Mouse (Mus musculus): ENCODE data around the gene Il9r. TPM values are rescaled to one million over a fixed set of nuclear protein-coding genes. Genes with fewer than 3 reads are reported as not detected.
A peak's percentile ranks its signal among the peaks of the same experiment; 100 is the strongest.
"Not testable (repeated sequence)": the region's sequence is repeated elsewhere in the genome, so short reads cannot be mapped to it uniquely, and the experiment has no call there.

The Il9r gene
- polyA plus RNA-seq, 1 experiment from 2014 or later = 0.09 TPM

- no peak for ATAC-seq (ENCODE audit: insufficient read depth, low FRiP score)
- H3K27ac ChIP-seq (ENCODE audit: low read length) = no peak overlapping the region
- 92% methylated on average over 18 of the region's 18 CpGs for WGBS
- peaks cover 28% of the 10 kb centered on the region for H3K36me3 ChIP-seq (ENCODE audit: control insufficient read depth, insufficient read depth, low read length)
- no peak overlapping the region for H3K9ac ChIP-seq (ENCODE audit: low read length)
- peaks cover 24% of the 10 kb centered on the region for H3K4me1 ChIP-seq (ENCODE audit: control insufficient read depth, insufficient read depth, low read length)
- no peak overlapping the region for H3K4me3 ChIP-seq (replicated peaks; ENCODE audit: low read length)
- no peaks in the 10 kb centered on the region for H3K27me3 ChIP-seq (ENCODE audit: control insufficient read depth, insufficient read depth, low read length)
- no peaks in the 10 kb centered on the region for H3K9me3 ChIP-seq (replicated peaks; ENCODE audit: control insufficient read depth, low read length)
- H3K4me2 ChIP-seq (ENCODE audit: low read depth, low read length) = no peak overlapping the region
These were observed 15.5 kb upstream of the Il9r start for GRCm38 (mm10) chr11:32215372-32216162.

- Histone ChIP-seq H3K4me1 (ENCODE audit: control insufficient read depth, insufficient read depth, low read length) (peaks cover 10% of the 10 kb centered on the region; the same call in 1 of the 2 replicates), H3K9me3 (replicated peaks; ENCODE audit: control insufficient read depth, low read length) (no peaks in the 10 kb centered on the region), H3K4me3 (replicated peaks; ENCODE audit: low read length) (no peak overlapping the region), H3K9ac (ENCODE audit: low read length) (no peak overlapping the region), H3K27ac (ENCODE audit: low read length) (no peak overlapping the region), H3K4me2 (ENCODE audit: low read depth, low read length) (no peak overlapping the region), H3K36me3 (ENCODE audit: control insufficient read depth, insufficient read depth, low read length) (peaks cover 41% of the 10 kb centered on the region), H3K27me3 (ENCODE audit: control insufficient read depth, insufficient read depth, low read length) (no peaks in the 10 kb centered on the region)
- no peak; the same call in 1 of the 2 replicates for ATAC-seq (ENCODE audit: insufficient read depth, low FRiP score)
- 72% methylated on average over 9 of the region's 9 CpGs for WGBS
These were observed 10.5 kb upstream of the Il9r start for GRCm38 (mm10) chr11:32210623-32211022.

DNA sequence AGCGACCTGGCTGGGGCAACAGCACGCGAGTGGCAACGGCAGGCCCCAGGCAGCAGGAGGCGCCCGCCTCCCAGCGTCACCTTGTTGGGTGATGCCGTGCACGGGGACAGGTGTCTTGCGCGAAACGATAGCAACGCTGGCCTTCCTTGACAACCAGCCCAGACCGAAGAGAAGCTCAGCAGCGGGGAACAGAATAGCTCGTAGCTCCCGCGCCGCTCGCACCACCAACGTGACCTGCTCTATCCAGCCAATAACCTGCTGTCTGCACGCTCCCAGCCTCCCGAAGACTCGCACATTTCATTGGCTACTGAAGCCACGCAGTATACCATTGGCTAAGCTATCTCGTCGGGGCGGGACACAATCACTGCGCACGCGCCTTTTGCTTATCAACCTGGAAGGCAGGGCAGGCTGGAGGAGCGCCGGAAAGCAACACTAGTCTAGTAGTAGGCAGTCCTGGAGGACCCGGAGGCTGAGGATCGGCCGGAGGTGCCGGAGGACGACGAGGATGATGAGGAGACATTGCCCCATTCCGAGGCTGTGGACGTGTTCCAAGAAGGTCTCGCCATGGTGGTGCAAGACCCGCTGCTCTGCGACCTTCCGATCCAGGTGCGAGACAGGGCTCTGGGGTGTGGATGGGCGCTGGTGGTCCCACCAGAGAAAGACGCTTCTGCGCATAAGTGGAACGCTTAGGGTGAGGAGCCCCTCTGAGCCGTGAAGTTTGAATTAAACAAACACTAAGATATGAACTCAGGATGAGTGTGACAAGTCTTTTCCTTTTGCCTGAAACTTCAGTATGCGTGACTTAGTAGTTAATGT lies 5.2 kb upstream of the Il9r start, which contains the start of gene Snrnp25:
Gene Snrnp25, plus strand, starts transcription at position 358 of the 816 bp plus-strand sequence.
- Histone ChIP-seq H3K27ac (ENCODE audit: low read length) (no peak within 1 kb of the TSS), H3K4me1 (ENCODE audit: control insufficient read depth, insufficient read depth, low read length) (peaks cover 13% of the 10 kb centered on the region; the same call in 1 of the 2 replicates), H3K4me3 (replicated peaks; ENCODE audit: low read length) (peak within 1 kb of the TSS; percentile 69), H3K4me2 (ENCODE audit: low read depth, low read length) (peak within 1 kb of the TSS; percentile 86), H3K9ac (ENCODE audit: low read length) (peak within 1 kb of the TSS; percentile 80), H3K27me3 (ENCODE audit: control insufficient read depth, insufficient read depth, low read length) (no peaks in the 10 kb centered on the region), H3K36me3 (ENCODE audit: control insufficient read depth, insufficient read depth, low read length) (peaks cover 9% of the 10 kb centered on the region), H3K9me3 (replicated peaks; ENCODE audit: control insufficient read depth, low read length) (no peaks in the 10 kb centered on the region)
- peak; percentile 100 for ATAC-seq (ENCODE audit: insufficient read depth, low FRiP score)
- under 1% methylated on average over 52 of the region's 52 CpGs for WGBS

- Histone ChIP-seq H3K4me2 (ENCODE audit: low read depth, low read length) (no peak overlapping the region), H3K4me1 (ENCODE audit: control insufficient read depth, insufficient read depth, low read length) (peaks cover 13% of the 10 kb centered on the region; the same call in 1 of the 2 replicates), H3K27me3 (ENCODE audit: control insufficient read depth, insufficient read depth, low read length) (no peaks in the 10 kb centered on the region), H3K27ac (ENCODE audit: low read length) (no peak overlapping the region), H3K9me3 (replicated peaks; ENCODE audit: control insufficient read depth, low read length) (no peaks in the 10 kb centered on the region), H3K36me3 (ENCODE audit: control insufficient read depth, insufficient read depth, low read length) (no peaks in the 10 kb centered on the region), H3K4me3 (replicated peaks; ENCODE audit: low read length) (no peak overlapping the region), H3K9ac (ENCODE audit: low read length) (no peak overlapping the region)
- no peak for ATAC-seq (ENCODE audit: insufficient read depth, low FRiP score)
- WGBS = 67% methylated on average over 11 of the region's 11 CpGs
These were observed 2.0 kb upstream of the Il9r start for GRCm38 (mm10) chr11:32201922-32202685.

GRCm38 (mm10) chr11:32200992-32201391 lies 913 bp upstream of the Il9r start:
- not testable (repeated sequence) for H3K36me3 ChIP-seq (ENCODE audit: control insufficient read depth, insufficient read depth, low read length); H3K9me3 ChIP-seq (replicated peaks; ENCODE audit: control insufficient read depth, low read length); H3K27ac ChIP-seq (ENCODE audit: low read length); ATAC-seq (ENCODE audit: insufficient read depth, low FRiP score); H3K4me3 ChIP-seq (replicated peaks; ENCODE audit: low read length); H3K27me3 ChIP-seq (ENCODE audit: control insufficient read depth, insufficient read depth, low read length); H3K9ac ChIP-seq (ENCODE audit: low read length); H3K4me1 ChIP-seq (ENCODE audit: control insufficient read depth, insufficient read depth, low read length); H3K4me2 ChIP-seq (ENCODE audit: low read depth, low read length)
- 59% methylated on average over 1 of the region's 1 CpGs for WGBS

DNA sequence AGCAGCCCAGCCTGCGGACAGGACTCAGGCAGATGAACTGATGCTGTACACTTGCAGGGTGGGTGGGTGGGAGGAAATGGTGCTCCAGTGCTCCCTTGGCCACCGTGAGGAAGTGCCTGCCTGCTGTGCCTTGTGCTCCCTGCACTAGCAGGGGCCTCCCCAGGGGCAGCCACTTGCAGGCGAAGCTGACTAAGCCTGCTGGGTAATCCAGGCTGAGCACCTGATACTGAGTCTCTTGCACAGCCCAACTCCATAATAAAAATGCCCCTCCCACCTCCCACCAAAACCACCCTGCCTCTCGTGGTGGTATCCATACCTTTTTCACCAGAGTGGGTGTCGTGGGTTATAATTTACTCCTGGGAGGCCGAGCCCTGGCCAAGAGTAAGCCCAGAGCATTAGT lies 849 bp downstream of the Il9r start:
- Histone ChIP-seq H3K4me2 (ENCODE audit: low read depth, low read length) (no peak overlapping the region), H3K4me1 (ENCODE audit: control insufficient read depth, insufficient read depth, low read length) (no peaks in the 10 kb centered on the region), H3K27me3 (ENCODE audit: control insufficient read depth, insufficient read depth, low read length) (no peaks in the 10 kb centered on the region), H3K9ac (ENCODE audit: low read length) (no peak overlapping the region; the same call in 1 of the 2 replicates), H3K9me3 (replicated peaks; ENCODE audit: control insufficient read depth, low read length) (no peaks in the 10 kb centered on the region), H3K36me3 (ENCODE audit: control insufficient read depth, insufficient read depth, low read length) (no peaks in the 10 kb centered on the region), H3K4me3 (replicated peaks; ENCODE audit: low read length) (no peak overlapping the region), H3K27ac (ENCODE audit: low read length) (no peak overlapping the region)
- WGBS = 44% methylated on average over 6 of the region's 6 CpGs
- no peak for ATAC-seq (ENCODE audit: insufficient read depth, low FRiP score)

- H3K4me2 ChIP-seq (ENCODE audit: low read depth, low read length) = no peak overlapping the region
- H3K4me1 ChIP-seq (ENCODE audit: control insufficient read depth, insufficient read depth, low read length) = no peaks in the 10 kb centered on the region
- H3K27me3 ChIP-seq (ENCODE audit: control insufficient read depth, insufficient read depth, low read length) = no peaks in the 10 kb centered on the region
- H3K27ac ChIP-seq (ENCODE audit: low read length) = no peak overlapping the region
- no peaks in the 10 kb centered on the region for H3K36me3 ChIP-seq (ENCODE audit: control insufficient read depth, insufficient read depth, low read length)
- WGBS = 64% methylated on average over 14 of the region's 14 CpGs
- no peaks in the 10 kb centered on the region for H3K9me3 ChIP-seq (replicated peaks; ENCODE audit: control insufficient read depth, low read length)
- H3K4me3 ChIP-seq (replicated peaks; ENCODE audit: low read length) = no peak overlapping the region
- ATAC-seq (ENCODE audit: insufficient read depth, low FRiP score) = no peak
- H3K9ac ChIP-seq (ENCODE audit: low read length) = no peak overlapping the region
These were observed 1.7 kb downstream of the Il9r start for GRCm38 (mm10) chr11:32198256-32198955.

DNA sequence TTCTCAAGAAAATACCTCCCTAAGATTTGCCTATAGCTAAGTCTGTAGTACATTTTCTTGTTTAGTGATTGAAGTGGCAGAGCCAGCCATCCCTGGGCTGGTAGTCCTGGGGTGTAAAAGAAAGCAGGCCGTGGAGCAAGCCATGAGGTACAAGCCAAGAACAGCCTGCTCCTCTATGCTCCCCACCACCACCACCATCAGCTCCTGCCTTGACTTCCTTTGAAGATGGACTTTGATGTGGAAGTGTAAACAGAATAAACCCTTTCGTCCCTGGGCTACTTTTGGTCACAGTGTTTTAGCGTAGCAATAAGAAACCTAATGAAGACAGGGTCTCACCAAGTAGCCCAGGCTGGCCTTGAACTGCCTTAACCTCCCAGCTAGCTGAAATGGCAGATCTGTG lies 2.3 kb downstream of the Il9r start:
- WGBS = 43% methylated on average over 3 of the region's 3 CpGs
- Histone ChIP-seq H3K27ac (ENCODE audit: low read length) (no peak overlapping the region), H3K27me3 (ENCODE audit: control insufficient read depth, insufficient read depth, low read length) (no peaks in the 10 kb centered on the region), H3K9ac (ENCODE audit: low read length) (no peak overlapping the region), H3K4me1 (ENCODE audit: control insufficient read depth, insufficient read depth, low read length) (no peaks in the 10 kb centered on the region), H3K4me3 (replicated peaks; ENCODE audit: low read length) (no peak overlapping the region), H3K4me2 (ENCODE audit: low read depth, low read length) (no peak overlapping the region), H3K36me3 (ENCODE audit: control insufficient read depth, insufficient read depth, low read length) (no peaks in the 10 kb centered on the region), H3K9me3 (replicated peaks; ENCODE audit: control insufficient read depth, low read length) (no peaks in the 10 kb centered on the region)
- no peak for ATAC-seq (ENCODE audit: insufficient read depth, low FRiP score)

Data from stomach, embryonic 16.5 days (tissue).